Mouse (Mus musculus) MEL (cell line): ENCODE results near the gene Fam172a. TPM values are rescaled to one million over a fixed set of nuclear protein-coding genes. Genes with fewer than 3 reads are reported as not detected.
A peak's percentile ranks its signal among the peaks of the same experiment; 100 is the strongest.

Experiments
- DNase-seq: peaks from one replicate; pipeline ENCODE4 v3.0.0; 2011; ENCODE audit warnings: low read depth, low spot score
- H3K27ac ChIP-seq: 2 replicates; pipeline ENCODE4 v1.5.1; 2012; ENCODE audit warnings: low read depth, mild to moderate bottlenecking, control low read depth, low read length, moderate library complexity; ENCODE audit not compliant: control insufficient read depth
- H3K27me3 ChIP-seq, 2 experiments: fragments of 150-350 bp in 1 of 2; sonication (generic) in 1 of 2; 2 replicates each; pipeline ENCODE4 v1.6.1; 2012; ENCODE audit warnings: low read length in 2 of 2, mild to moderate bottlenecking in 2 of 2, improper control_type of control experiment in 1 of 2, moderate library complexity in 1 of 2; ENCODE audit not compliant: insufficient read depth in 2 of 2, control insufficient read depth in 1 of 2
- H3K36me3 ChIP-seq, 2 experiments: 2 replicates each; pipeline ENCODE4 v1.6.1; 2012 to 2014; ENCODE audit warnings: low read length in 2 of 2, improper control_type of control experiment in 1 of 2, inconsistent platforms in 1 of 2, mild to moderate bottlenecking in 1 of 2; ENCODE audit not compliant: insufficient read depth in 2 of 2, control insufficient read depth in 1 of 2
- H3K4me1 ChIP-seq, 2 experiments: fragments of 150-350 bp in 1 of 2; sonication (generic) in 1 of 2; 2 replicates each; pipeline ENCODE4 v1.6.1; 2012; ENCODE audit warnings: low read length in 2 of 2, improper control_type of control experiment in 1 of 2, mild to moderate bottlenecking in 1 of 2; ENCODE audit not compliant: insufficient read depth in 2 of 2, control insufficient read depth in 1 of 2
- H3K4me3 ChIP-seq, 2 experiments: fragments of 150-350 bp in 1 of 2; sonication (generic) in 1 of 2; 2 replicates each; pipeline ENCODE4 v1.5.1; 2012; ENCODE audit warnings: low read depth in 2 of 2, low read length in 2 of 2, mild to moderate bottlenecking in 2 of 2, moderate library complexity in 2 of 2, control low read depth in 1 of 2, improper control_type of control experiment in 1 of 2; ENCODE audit not compliant: control insufficient read depth in 1 of 2, insufficient read depth in 1 of 2
- H3K79me2 ChIP-seq: 2 replicates; pipeline ENCODE4 v1.6.1; 2012; ENCODE audit warnings: mild to moderate bottlenecking, low read length, moderate library complexity; ENCODE audit not compliant: control insufficient read depth, poor library complexity, insufficient read depth
- H3K9ac ChIP-seq: 2 replicates; pipeline ENCODE4 v1.6.1; 2012; ENCODE audit warnings: low read depth, mild to moderate bottlenecking, control low read depth, low read length, moderate library complexity; ENCODE audit not compliant: control insufficient read depth, poor library complexity, severe bottlenecking
- H3K9me3 ChIP-seq: fragments of 150-350 bp; sonication (generic); replicated peaks from 2 replicates; pipeline ENCODE4 v1.6.1; 2012; ENCODE audit warnings: mild to moderate bottlenecking, low read length, improper control_type of control experiment, moderate library complexity; ENCODE audit not compliant: insufficient read depth
- BHLHE40 ChIP-seq: IDR thresholded peaks from 2 replicates; pipeline ENCODE4 v1.6.1; 2012; ENCODE audit warnings: low read depth, mild to moderate bottlenecking, inconsistent platforms, low read length, improper control_type of control experiment, borderline replicate concordance
- CHD1 ChIP-seq: IDR thresholded peaks from 2 replicates; pipeline ENCODE4 v1.6.1; 2012; ENCODE audit warnings: low read depth, mild to moderate bottlenecking, inconsistent platforms, low read length, improper control_type of control experiment
- CHD2 ChIP-seq: IDR thresholded peaks from 2 replicates; pipeline ENCODE4 v1.6.1; 2011; ENCODE audit warnings: low read length, improper control_type of control experiment
- CTCF ChIP-seq, 3 experiments: IDR thresholded peaks in 2 of 3; conservative IDR thresholded peaks in 1 of 3; 2 replicates each; pipeline ENCODE4 v1.5.1; 2011 to 2012; ENCODE audit warnings: low read length in 3 of 3, low read depth in 2 of 3, mild to moderate bottlenecking in 2 of 3, improper control_type of control experiment in 1 of 3, inconsistent platforms in 1 of 3, mixed read lengths in 1 of 3, moderate library complexity in 1 of 3; ENCODE audit not compliant: control insufficient read depth in 1 of 3, insufficient read depth in 1 of 3, poor library complexity in 1 of 3, severe bottlenecking in 1 of 3
- E2F4 ChIP-seq: IDR thresholded peaks from 2 replicates; pipeline ENCODE4 v1.6.1; 2011; ENCODE audit warnings: low read depth, low read length, improper control_type of control experiment, borderline replicate concordance
- ELF1 ChIP-seq: IDR thresholded peaks from 2 replicates; pipeline ENCODE4 v1.6.1; 2014; ENCODE audit warnings: low read depth, mild to moderate bottlenecking, inconsistent platforms, low read length, improper control_type of control experiment, moderate library complexity
- EP300 ChIP-seq, 2 experiments: IDR thresholded peaks; 2 replicates each; pipeline ENCODE4 v1.6.1; 2011; ENCODE audit warnings: improper control_type of control experiment in 2 of 2, low read length in 2 of 2, low read depth in 1 of 2, mild to moderate bottlenecking in 1 of 2
- ETS1 ChIP-seq: IDR thresholded peaks from 2 replicates; pipeline ENCODE4 v1.6.1; 2012; ENCODE audit warnings: low read depth, mild to moderate bottlenecking, inconsistent platforms, low read length, improper control_type of control experiment, moderate library complexity
- GABPA ChIP-seq: IDR thresholded peaks from 2 replicates; pipeline ENCODE4 v1.6.1; 2012; ENCODE audit warnings: low read depth, mild to moderate bottlenecking, inconsistent platforms, low read length, improper control_type of control experiment, moderate library complexity
- GATA1 ChIP-seq: IDR thresholded peaks from 2 replicates; pipeline ENCODE4 v1.6.1; 2011; ENCODE audit warnings: low read depth, low read length, improper control_type of control experiment
- JUND ChIP-seq: IDR thresholded peaks from 2 replicates; pipeline ENCODE4 v1.6.1; 2011; ENCODE audit warnings: low read depth, mild to moderate bottlenecking, improper control_type of control experiment, low read length
- KAT2A ChIP-seq: conservative IDR thresholded peaks from 2 replicates; pipeline ENCODE4 v1.6.1; 2012; ENCODE audit warnings: low read depth, low read length, improper control_type of control experiment, inconsistent platforms
- MAFK ChIP-seq: IDR thresholded peaks from 2 replicates; pipeline ENCODE4 v1.6.1; 2011; ENCODE audit warnings: low read depth, mild to moderate bottlenecking, low read length, improper control_type of control experiment, borderline replicate concordance
- MAZ ChIP-seq: IDR thresholded peaks from 2 replicates; pipeline ENCODE4 v1.6.1; 2012; ENCODE audit warnings: low read depth, mild to moderate bottlenecking, inconsistent platforms, low read length, improper control_type of control experiment
- MEF2A ChIP-seq: IDR thresholded peaks from 2 replicates; pipeline ENCODE4 v1.6.1; 2014; ENCODE audit warnings: low read depth, mild to moderate bottlenecking, inconsistent platforms, low read length, improper control_type of control experiment; ENCODE audit not compliant: poor library complexity, insufficient replicate concordance, severe bottlenecking; ENCODE audit errors: extremely low read depth
- MXI1 ChIP-seq: IDR thresholded peaks from 2 replicates; pipeline ENCODE4 v1.6.1; 2011; ENCODE audit warnings: mild to moderate bottlenecking, low read depth, low read length, improper control_type of control experiment
- MYB ChIP-seq: IDR thresholded peaks from 2 replicates; pipeline ENCODE4 v1.6.1; 2011; ENCODE audit warnings: mild to moderate bottlenecking, low read depth, low read length, improper control_type of control experiment
- MYC ChIP-seq: IDR thresholded peaks from 2 replicates; pipeline ENCODE4 v1.6.1; 2011; ENCODE audit warnings: low read depth, mild to moderate bottlenecking, low read length, improper control_type of control experiment, moderate library complexity
- POLR2AphosphoS2 ChIP-seq: IDR thresholded peaks from 2 replicates; pipeline ENCODE4 v1.6.1; 2011; ENCODE audit warnings: low read length, improper control_type of control experiment
- POLR2AphosphoS5 ChIP-seq: IDR thresholded peaks from 2 replicates; pipeline ENCODE4 v1.6.1; 2012; ENCODE audit warnings: low read depth, borderline replicate concordance, mild to moderate bottlenecking, inconsistent platforms, low read length, moderate library complexity, mixed read lengths
- RAD21 ChIP-seq: IDR thresholded peaks from 2 replicates; pipeline ENCODE4 v1.6.1; 2011; ENCODE audit warnings: mild to moderate bottlenecking, low read depth, low read length, improper control_type of control experiment
- RCOR1 ChIP-seq: IDR thresholded peaks from 2 replicates; pipeline ENCODE4 v1.6.1; 2012; ENCODE audit warnings: low read depth, mild to moderate bottlenecking, inconsistent platforms, low read length, improper control_type of control experiment
- SIN3A ChIP-seq: IDR thresholded peaks from 2 replicates; pipeline ENCODE4 v1.6.1; 2012; ENCODE audit warnings: low read length, improper control_type of control experiment, inconsistent platforms
- SMC3 ChIP-seq: IDR thresholded peaks from 2 replicates; pipeline ENCODE4 v1.6.1; 2011; ENCODE audit warnings: low read depth, low read length, improper control_type of control experiment
- TAL1 ChIP-seq: IDR thresholded peaks from 2 replicates; pipeline ENCODE4 v1.6.1; 2012; ENCODE audit warnings: mild to moderate bottlenecking, inconsistent platforms, low read length, moderate library complexity, mixed read lengths
- TBP ChIP-seq: IDR thresholded peaks from 2 replicates; pipeline ENCODE4 v1.8.0; 2011; ENCODE audit warnings: low read depth, low read length, improper control_type of control experiment
- UBTF ChIP-seq: IDR thresholded peaks from 2 replicates; pipeline ENCODE4 v1.6.1; 2012; ENCODE audit warnings: low read depth, mild to moderate bottlenecking, inconsistent platforms, low read length, improper control_type of control experiment, moderate library complexity, borderline replicate concordance; ENCODE audit not compliant: insufficient read depth
- USF1 ChIP-seq: IDR thresholded peaks from 2 replicates; pipeline ENCODE4 v1.6.1; 2014; ENCODE audit warnings: low read depth, mild to moderate bottlenecking, inconsistent platforms, low read length, improper control_type of control experiment, moderate library complexity
- ZC3H11A ChIP-seq: IDR thresholded peaks from 2 replicates; pipeline ENCODE4 v1.6.1; 2012; ENCODE audit warnings: low read depth, mild to moderate bottlenecking, inconsistent platforms, low read length, improper control_type of control experiment
- polyA plus RNA-seq, 2 experiments: library from polyadenylated mRNA; stranded (reverse) in 1 of 2; unstranded in 1 of 2; fragments of >175 nt in 1 of 2; fragments of >200 nt in 1 of 2; gene quantifications; 2 replicates each; pipeline versions ENCODE4 v1.2.1 to v1.2.4; 2012; ENCODE audit warnings: low replicate concordance in 2 of 2, low read depth in 1 of 2; ENCODE audit not compliant: insufficient read length in 2 of 2, insufficient read depth in 1 of 2, missing spikeins in 1 of 2
- total RNA-seq: library from RNA; depleted of rRNA; stranded (reverse); fragments of 300-350 nt; gene quantifications from 2 replicates; pipeline ENCODE4 v1.2.3, GENCODE M21; 2012

Gene Fam172a
- total and polyA plus RNA-seq, 3 experiments: 13.4 to 358 (median 19.6) TPM

DNA sequence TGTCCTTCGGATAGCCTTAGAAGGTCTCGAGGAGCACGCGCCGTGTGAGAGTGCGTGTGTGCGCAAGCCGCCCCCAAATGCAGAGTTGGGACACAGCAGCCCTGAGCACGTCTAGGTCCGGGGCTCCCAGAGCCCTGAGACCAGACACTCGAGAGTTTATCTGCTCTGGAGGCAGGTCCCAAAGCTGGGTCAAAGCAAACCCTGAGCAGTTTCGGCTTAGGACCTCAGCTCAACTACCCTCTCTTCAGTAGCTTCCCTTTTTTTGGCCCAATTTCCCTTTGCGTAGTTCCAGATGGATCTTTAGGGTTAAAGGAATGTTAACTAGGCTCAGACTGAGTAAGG lies 508.9 kb downstream of the Fam172a start:
- no peaks in the 10 kb centered on the region for H3K9me3 ChIP-seq
- H3K27me3 ChIP-seq: no peaks in the 10 kb centered on the region
- H3K4me3 ChIP-seq: 0 out of 4 replicates have a peak overlapping the region, but pooled peaks of 1 of the 2 experiments have one; percentile 35
- TF ChIP-seq GATA1 (no peak), UBTF (no peak), SMC3 (no peak), TBP (no peak), CHD1 (no peak), TAL1 (no peak), ETS1 (no peak), SIN3A (no peak), JUND (no peak), E2F4 (no peak), MYB (no peak), ELF1 (no peak), EP300 (IDR thresholded peaks at IDR 0.05; ENCODE audit: low read depth in 1 of 2, low read length in 2 of 2) (no peak), KAT2A (no peak), CHD2 (no peak), BHLHE40 (no peak), MXI1 (no peak), RAD21 (no peak), GABPA (no peak), ZC3H11A (no peak)
- no peak for DNase-seq
- no peak overlapping the region for H3K9ac ChIP-seq
- peaks cover 0 to 3% of the 10 kb centered on the region in 2 experiments; a peak in 3 of 4 replicates for H3K4me1 ChIP-seq
- no peaks in the 10 kb centered on the region for H3K79me2 ChIP-seq
- peaks cover 0 to 6% of the 10 kb centered on the region in 2 experiments; a peak in 2 of 4 replicates for H3K36me3 ChIP-seq
- H3K27ac ChIP-seq: no peak overlapping the region

DNA sequence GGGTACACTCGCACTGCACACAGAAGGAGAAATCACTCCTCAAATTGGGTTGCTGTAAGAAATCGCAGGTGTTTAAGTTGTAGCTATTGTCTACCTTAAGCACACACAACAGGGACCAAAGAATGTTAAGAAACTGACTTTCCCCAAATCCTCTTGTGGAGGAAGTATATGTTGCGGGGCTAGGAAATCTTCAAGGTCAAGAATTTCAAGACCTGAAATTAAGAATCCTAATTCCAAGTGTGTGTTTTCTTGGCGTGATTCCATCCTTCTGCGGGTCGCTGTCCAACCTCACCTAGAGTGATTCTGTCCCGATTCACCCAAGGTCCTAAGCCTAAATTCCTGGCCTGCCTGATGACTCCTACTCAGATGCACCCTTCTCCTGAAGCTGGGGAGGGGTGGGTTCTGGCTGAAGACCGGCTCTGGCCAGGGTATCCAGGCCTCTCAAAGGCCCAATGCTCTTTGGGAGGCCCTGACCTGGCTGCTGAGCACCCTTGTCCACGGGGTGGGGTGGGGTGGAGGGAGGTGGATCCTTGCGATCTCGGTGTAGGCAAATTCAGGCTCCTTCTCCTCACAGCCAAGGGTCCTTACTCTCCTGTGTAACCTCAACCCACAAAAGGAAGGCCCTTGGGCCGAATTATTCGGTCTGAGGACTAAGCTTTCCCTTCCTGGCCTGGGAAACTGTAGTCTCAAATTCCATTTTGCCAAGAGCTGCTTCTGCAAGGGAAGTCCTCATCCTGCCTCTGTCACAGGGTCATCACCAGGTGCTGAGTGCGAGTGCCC lies 509.6 kb downstream of the Fam172a start:
- peaks cover 0 to 6% of the 10 kb centered on the region in 2 experiments; a peak in 2 of 4 replicates for H3K36me3 ChIP-seq
- DNase-seq: no peak
- H3K4me3 ChIP-seq: no peak overlapping the region
- H3K4me1 ChIP-seq: peaks cover 0 to 3% of the 10 kb centered on the region in 2 experiments; a peak in 3 of 4 replicates
- H3K79me2 ChIP-seq: no peaks in the 10 kb centered on the region
- H3K27ac ChIP-seq: no peak overlapping the region
- H3K27me3 ChIP-seq: no peaks in the 10 kb centered on the region
- H3K9me3 ChIP-seq: no peaks in the 10 kb centered on the region
- H3K9ac ChIP-seq: no peak overlapping the region
- TF ChIP-seq EP300 (IDR thresholded peaks at IDR 0.05; ENCODE audit: low read depth in 1 of 2, low read length in 2 of 2) (no peak), TBP (no peak), GATA1 (no peak), MXI1 (no peak), MAZ (no peak), ZC3H11A (no peak), RCOR1 (no peak), CTCF (IDR thresholded peaks at IDR 0.05 in 2 of 3, conservative IDR thresholded peaks at IDR 0.05 in 1 of 3; ENCODE audit: control insufficient read depth in 1 of 3, insufficient read depth in 1 of 3, low read depth in 2 of 3, low read length in 3 of 3, poor library complexity in 1 of 3, severe bottlenecking in 1 of 3) (no peak), MYC (no peak), POLR2AphosphoS5 (no peak), MEF2A (no peak), USF1 (no peak), KAT2A (no peak), POLR2AphosphoS2 (no peak), MAFK (no peak)
